Mouse (Mus musculus) kidney, adult 2 months (tissue): Measurements from ENCODE around the gene Aifm1.

ENCODE experiments used
- CTCF ChIP-seq: fragments of 200-500 bp; conservative IDR thresholded peaks from 2 replicates; pipeline ENCODE4 v1.5.1; 2011; ENCODE audit warnings: low read depth, mild to moderate bottlenecking, control low read depth, low read length, moderate library complexity, mixed read lengths; ENCODE audit not compliant: insufficient read depth, insufficient read length
- POLR2A ChIP-seq: fragments of 200-500 bp; IDR thresholded peaks from one replicate; pipeline ENCODE4 v1.6.1; 2011; ENCODE audit warnings: low read depth, low read length, control low read depth

GRCm38 (mm10) chrX:48525866-48526265, 12.5 kb upstream of the Aifm1 start:
- TF ChIP-seq POLR2A (no peak), CTCF (no peak)
